Mouse (Mus musculus) large intestine, adult 2 months (tissue): ENCODE measurements around the gene Taf9. TPM values are rescaled to one million over a fixed set of nuclear protein-coding genes. Genes with fewer than 3 reads are reported as not detected.

Source experiments
- DNase-seq: peaks from one replicate; pipeline ENCODE4 v3.0.0-alpha.2; 2012; ENCODE audit warnings: low read depth, low spot score
- WGBS: fragments of 180-500 bp; shearing (Covaris S2); methylation state at CpG from one replicate; pipeline ENCODE4 v1.1.7; 2018; 5-methylcytosine and 5-hydroxymethylcytosine counted together
- polyA plus RNA-seq: library from polyadenylated mRNA; depleted of rRNA; stranded (reverse); fragments of >200 nt; gene quantifications from 2 replicates; pipeline ENCODE4 v1.2.3, GENCODE M21; 2012; rRNA removed

The Taf9 gene
- polyA plus RNA-seq = 1.4 and 1.9 TPM in 2 replicates

DNA sequence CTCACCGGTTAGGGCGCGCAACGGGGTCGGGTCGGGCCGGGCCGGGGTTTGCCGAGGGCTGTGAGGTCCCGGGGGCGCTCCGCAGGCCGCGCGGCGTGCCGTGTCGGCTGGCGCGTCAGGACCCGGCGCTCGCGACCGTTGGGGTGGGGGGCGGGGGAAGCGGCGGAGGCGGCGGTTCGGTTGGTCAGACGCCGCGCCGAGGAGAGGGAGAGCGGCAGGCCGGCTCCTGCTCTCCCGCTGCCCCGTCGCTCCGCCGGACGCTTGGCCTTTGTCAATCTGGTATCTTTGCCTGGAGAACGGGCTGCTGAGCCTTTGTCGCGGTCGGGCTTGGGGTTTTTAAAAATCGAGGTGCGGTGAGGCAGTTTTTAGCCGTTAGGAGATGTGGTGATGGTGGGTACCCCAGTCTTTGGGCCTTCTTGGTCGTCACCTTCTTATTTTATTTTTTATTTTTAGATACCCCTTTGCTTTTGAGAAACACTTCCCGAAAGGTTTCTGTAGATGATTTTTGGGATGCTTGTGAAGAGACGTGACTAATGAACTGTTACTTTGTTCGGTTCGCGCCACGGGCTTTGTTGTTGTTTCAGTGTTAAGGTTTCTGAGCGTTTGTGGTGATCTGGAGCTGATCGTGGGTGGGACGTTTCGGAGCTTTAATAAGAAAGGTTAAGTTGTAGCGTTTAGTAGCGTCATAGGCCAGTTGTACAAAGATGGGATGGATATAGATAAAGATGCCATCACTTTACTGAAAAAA, at the start of gene Taf9:
Gene Taf9 (plus strand): TSS at position 141 of the 748 bp plus-strand sequence.
- DNase-seq = no peak
- WGBS = under 1% methylated on average over 63 of the region's 63 CpGs

- 44% methylated on average over 5 of the region's 5 CpGs for WGBS
- DNase-seq = no peak
Measured at GRCm38 (mm10) chr13:100602239-100602902, 49.0 kb upstream of the Taf9 start.

DNA sequence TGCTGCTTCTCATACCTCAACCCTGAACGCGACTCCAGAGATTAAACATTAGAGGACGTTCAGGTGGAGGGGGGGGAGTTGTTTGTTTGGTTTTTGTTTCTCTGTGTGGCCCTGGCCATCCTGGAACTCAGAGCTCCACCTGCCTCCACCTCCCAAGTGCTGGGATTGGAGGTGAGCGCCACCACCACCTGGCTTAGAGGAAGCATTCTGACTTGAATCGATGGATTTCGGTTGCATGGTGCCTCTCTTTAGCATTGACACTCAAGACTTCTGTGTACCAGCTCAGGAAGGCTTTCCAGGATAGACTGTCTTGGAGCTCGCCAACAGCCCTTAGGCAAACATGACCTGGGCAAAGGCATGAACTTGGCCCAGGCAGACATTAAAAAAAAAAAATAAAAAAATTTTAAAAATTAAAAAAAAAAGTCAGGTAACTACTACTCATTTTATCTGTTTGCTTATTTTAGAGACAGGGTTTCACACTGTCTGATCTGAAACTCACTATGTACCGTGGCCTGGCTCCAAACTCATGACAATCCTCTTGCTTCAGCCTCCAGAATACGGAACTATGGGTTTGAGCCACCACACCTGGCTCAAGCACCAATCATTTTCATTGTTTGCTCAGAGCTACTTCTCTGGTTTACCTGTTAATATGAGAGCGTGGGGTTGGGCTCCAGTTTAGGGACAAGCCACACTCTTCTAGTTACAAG, 48.2 kb upstream of the Taf9 start:
- WGBS = 88% methylated on average over 10 of the region's 10 CpGs
- no peak for DNase-seq

DNA sequence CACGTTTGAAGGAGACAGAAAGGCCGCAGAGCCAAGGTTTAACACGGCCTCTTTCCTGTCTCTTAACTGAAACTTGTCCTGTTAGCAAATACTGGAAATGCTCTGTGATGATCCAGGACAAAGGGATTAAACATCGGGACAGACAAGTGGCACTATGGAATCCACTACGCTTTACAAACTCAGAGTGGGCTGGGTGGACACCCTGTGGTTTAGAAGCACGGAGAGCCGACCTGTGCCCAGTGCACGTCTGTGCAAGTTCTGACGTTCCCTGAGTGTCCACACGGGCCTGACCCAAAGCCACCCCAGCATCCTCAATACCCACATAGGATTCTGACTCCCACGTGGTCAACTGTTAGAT, 47.7 kb upstream of the Taf9 start:
- WGBS = 90% methylated on average over 11 of the region's 11 CpGs
- no peak for DNase-seq

DNA sequence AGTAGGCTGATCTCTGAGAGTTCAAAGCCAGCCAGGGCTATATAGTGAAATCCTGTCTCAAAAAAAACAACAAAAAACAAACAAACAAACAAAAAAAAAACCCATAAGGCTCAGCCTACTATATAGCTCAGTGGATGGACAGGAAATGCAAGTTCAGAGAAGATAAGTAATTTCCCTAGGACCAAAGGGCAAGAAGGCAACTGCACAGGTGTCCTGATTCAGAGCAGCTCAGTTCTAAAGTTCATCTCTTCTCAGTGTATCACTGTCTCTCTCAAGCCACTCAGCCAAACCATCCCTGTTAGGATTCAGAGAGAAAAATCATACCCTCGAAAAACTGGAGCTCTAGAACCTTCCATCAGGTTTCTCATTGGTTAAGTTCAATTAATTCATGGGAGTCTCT, 45.5 kb upstream of the Taf9 start:
- WGBS = 21% methylated on average over 1 of the region's 1 CpGs
- no peak for DNase-seq

DNA sequence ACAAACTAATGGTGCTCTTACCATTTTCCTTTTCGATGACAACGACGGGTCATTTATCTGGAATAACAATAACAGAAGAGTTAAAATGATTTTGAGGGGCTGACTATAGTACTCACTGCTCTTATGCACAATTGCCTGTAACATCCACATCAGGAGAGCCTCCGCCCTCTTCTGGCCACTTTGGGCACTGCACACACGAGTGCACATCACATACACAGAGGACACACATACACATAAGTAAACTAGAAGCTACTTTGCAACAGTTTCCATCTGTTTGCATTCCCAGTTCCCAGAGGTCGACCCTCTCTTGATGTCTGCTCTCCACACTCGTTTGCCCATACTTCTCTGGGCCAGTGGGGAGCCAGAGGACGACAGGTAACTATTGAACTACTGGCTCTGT, 43.6 kb upstream of the Taf9 start:
- no peak for DNase-seq
- WGBS = 93% methylated on average over 8 of the region's 8 CpGs

- DNase-seq = no peak
- 91% methylated on average over 13 of the region's 13 CpGs for WGBS
Measured at GRCm38 (mm10) chr13:100611266-100611665, 40.1 kb upstream of the Taf9 start.

DNA sequence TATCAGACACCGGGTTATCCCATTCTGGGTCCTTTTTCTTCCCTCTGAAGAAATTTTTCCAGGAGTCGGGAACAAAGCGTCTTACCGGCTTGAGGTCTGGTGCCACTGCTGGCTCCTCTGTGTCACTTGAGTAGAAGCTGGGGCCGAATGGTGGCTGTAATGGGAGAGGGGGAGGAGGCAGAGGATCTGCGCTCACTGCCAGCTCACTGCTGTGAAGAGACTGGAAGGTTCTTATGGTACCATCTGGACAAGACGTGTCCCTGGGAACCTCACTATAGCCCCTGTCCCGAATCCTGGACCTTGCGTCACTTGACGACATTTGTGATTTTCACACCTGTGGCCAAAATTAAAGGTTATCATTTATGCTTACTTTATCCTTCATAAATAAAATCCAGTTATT, 39.1 kb upstream of the Taf9 start:
- WGBS = 95% methylated on average over 10 of the region's 10 CpGs
- DNase-seq = no peak

DNA sequence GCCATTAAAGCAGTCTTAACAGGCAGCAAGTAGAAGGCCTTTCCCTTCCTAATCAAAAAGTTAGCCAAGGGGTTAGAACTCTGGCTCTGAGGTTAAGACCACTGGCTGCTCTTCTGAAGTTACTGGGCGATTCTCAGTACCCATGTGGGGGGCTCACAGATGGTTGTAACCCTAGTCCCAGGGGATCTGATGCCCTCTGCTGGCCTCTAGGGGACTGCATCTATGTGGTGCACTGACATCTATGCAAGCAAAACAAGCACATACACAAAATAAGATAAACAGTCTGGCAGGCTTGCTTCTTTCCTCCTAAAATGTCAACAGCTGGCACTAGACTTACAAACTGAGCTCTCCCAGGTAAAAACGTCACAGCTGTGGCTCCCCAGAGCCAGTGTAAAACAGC, 38.5 kb upstream of the Taf9 start:
- 60% methylated on average over 2 of the region's 2 CpGs for WGBS
- no peak for DNase-seq

DNA sequence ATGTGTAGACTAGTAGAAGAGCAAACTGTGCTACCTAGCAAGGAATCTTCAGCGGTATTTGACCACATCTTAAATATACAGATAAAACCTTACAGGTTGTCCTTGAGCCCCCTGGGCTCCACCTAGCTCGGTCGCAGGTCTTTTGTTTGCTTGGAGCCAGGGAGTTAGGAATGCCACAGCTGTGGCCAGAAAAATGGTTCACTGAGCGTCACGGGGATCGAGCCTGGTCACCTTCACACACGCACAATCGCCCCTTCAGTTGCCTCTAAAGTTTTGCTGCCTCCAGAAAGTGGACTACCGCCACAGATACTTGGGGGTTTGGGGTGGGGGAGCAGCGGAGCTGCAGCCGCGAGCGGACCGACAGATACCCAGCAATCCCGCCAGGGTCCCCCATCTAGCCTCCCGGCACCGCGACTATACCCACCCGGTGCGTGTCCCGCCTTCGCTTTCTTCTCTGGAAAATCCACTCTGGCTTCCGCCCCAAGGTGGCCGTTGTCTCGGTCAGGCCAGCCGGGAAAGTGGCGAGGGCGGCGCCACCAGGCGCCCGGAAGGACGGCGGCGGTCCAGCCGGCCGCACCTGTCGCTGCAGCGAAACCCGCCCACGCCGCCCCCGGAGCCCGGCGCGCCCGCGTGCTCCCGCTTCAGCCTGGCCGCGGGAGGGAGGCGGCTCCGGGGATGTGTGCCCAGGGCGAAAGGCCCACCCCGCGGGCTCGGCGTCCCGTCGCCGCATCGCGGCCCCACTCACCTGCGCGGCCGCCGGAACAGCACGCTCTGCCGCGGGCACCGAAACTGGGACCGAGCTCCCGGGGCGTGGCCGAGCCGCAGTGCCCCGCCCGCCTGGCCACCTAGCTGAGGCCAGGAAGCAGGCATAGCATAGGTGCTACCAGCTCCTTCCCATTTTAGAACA, 34.9 kb upstream of the Taf9 start, which contains the start of gene Marveld2:
Gene Marveld2 (minus strand): TSS at position 791 of the 907 bp plus-strand sequence.
- WGBS = 8% methylated on average over 77 of the region's 77 CpGs
- DNase-seq = no peak

DNA sequence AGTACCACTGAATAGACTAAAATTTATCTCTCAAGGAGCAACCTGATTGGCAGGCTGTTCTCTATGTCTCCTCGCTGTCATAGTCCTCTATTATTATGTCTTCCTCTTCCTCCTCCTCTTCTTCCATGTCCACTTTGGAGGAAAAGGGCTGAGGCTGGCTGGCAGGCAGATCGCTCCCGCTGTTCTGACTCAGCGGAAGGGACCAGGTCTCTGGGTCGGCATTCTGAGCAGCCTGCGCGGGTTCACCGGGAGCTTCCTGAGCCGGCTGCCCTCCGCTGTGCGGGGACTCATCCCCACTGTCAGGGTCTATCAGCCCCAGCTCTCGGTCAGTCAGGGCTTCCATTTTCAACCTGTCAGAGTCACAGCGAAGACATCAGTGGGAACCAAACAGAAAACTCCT, 33.8 kb upstream of the Taf9 start:
- whole genome bisulfite sequencing = 89% methylated on average over 13 of the region's 13 CpGs
- DNase-seq = no peak

GRCm38 (mm10) chr13:100622241-100622640, 29.1 kb upstream of the Taf9 start:
- no peak for DNase-seq
- 71% methylated on average over 4 of the region's 4 CpGs for WGBS

- no peak for DNase-seq
- WGBS = 87% methylated on average over 3 of the region's 3 CpGs
Measured at GRCm38 (mm10) chr13:100634106-100634691, 17.2 kb upstream of the Taf9 start.

DNA sequence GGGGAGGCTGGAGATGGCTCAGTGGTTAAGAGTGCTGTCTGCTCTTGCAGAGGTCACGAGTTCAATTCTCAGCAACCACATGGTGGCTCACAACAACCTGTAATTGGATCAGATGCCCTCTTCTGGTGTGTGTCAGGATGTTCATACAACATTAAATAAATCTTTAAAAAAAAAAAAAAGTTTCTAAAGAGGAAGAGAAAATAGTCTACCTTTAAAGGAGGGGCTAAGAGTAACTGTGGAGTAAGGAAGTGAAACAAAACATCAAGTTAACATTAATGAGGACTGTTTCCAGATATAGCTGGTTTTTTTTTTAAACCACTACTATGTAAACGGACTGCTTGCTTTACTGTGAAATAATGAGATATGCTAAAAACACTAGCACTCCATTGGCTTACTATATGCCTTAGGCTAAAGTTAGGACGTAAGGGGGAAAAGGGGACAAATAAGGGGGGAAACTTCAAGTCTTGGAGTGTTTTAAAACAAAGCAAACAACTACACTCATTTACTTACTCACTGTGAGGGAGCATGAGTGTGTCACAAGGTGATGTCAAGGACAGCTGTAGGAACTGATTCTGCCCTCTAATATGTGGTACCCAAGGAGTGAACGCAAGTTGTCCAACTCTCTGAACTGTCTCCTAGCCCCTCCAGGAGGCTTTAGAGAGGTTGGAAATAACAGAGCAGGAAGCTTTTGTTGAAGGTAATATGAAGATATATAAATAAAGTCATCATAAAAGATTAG, 8.7 kb upstream of the Taf9 start:
- 80% methylated on average over 4 of the region's 4 CpGs for whole genome bisulfite sequencing
- DNase-seq = no peak

- DNase-seq = no peak
- 94% methylated on average over 8 of the region's 8 CpGs for WGBS
Measured at GRCm38 (mm10) chr13:100648223-100648622, 3.2 kb upstream of the Taf9 start.

DNA sequence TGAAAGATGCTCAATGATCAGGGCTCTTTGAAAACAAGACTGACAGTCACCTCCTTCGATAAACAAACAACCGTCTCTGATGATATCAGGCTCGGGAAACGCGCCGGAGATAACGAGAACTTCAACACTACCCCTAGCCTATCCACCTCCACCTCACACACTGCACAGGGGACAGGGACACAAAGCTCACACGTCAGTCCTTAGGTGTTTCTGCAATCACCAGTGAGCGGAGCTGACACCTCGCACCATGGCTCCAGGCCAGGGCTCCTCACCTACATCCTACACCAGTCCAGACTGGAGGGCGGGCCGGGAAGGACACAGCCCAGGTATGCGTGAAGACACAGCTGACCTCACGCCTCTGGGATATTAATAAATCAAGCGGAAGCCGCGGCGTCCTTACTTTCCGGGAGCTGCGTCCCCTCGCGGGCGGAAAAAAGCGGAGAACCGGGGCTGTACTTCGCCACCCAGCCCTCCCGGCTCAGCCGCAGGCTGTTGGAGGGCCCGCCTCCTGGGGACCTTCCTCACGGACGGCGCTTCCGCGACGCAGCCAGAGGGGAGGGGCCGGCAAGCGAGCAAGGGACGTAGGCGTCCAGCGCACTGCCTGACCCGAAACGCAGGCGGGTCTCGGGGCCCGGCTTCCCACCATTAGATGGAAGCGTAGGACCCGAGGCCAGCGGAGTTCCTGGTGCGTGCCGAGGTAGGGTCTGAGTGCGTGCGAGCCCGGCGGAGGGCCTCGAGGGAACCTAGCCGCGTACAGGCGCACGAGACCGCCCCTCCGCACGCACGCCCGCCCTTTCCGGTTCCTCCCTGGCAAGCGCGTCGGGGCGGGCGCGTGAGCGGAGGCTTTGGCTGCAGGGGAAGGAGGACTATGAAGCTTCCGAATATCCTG, 585 bp upstream of the Taf9 start, which contains the start of the genes Ak6 and Rad17:
Gene Ak6 (plus strand): TSS at position 430 of the 889 bp plus-strand sequence.
Gene Rad17 (minus strand): TSS at position 502 of the 889 bp plus-strand sequence.
- DNase-seq = peak; percentile 44
- under 1% methylated on average over 73 of the region's 73 CpGs for WGBS

GRCm38 (mm10) chr13:100658091-100658490, 6.7 kb downstream of the Taf9 start:
- 87% methylated on average over 5 of the region's 5 CpGs for WGBS
- no peak for DNase-seq
